Mouse (Mus musculus) kidney, embryonic 15.5 days (tissue): ENCODE measurements around the gene Rpa3. TPM values are rescaled to one million over a fixed set of nuclear protein-coding genes. Genes with fewer than 3 reads are reported as not detected.

Source experiments
- polyA plus RNA-seq: library from polyadenylated mRNA; unstranded; fragments of >200 nt; fragmentation: Nextera tagmentation; extraction: Ambion mirVana; gene quantifications from 2 replicates; pipeline ENCODE4 v1.2.1, GENCODE M21; 2015

Gene Rpa3
- polyA plus RNA-seq, 1 experiment from 2014 or later, result 165 TPM

Other genes with a start within 250 kb of the Rpa3 start
- 0.31 and 0.39 TPM in 2 replicates for gene Col28a1, start 66.6 kb downstream of the Rpa3 start, polyA plus RNA-seq
- 24.5 and 25.1 TPM in 2 replicates for gene Mios, start 50.0 kb downstream of the Rpa3 start, polyA plus RNA-seq
- gene Umad1, start 115 bp upstream of the Rpa3 start, polyA plus RNA-seq, result 23.3 and 24.4 TPM in 2 replicates
- 11.4 TPM in 2 replicates for gene Gm45062, start 277 bp upstream of the Rpa3 start, polyA plus RNA-seq